Mouse (Mus musculus) heart, adult 8-10 months (tissue): ENCODE data around the gene Phtf2. TPM values are rescaled to one million over a fixed set of nuclear protein-coding genes. Genes with fewer than 3 reads are reported as not detected.

ENCODE experiments used
- total RNA-seq, 4 experiments: library from RNA; stranded (reverse); gene quantifications; 2 replicates each; pipeline ENCODE4 v1.2.4; 2022

The Phtf2 gene
- total RNA-seq, 4 experiments from 2014 or later = 66.3 to 72.5 (median 69.6) TPM

Other genes starting within 250 kb of the Phtf2 start
- gene Tmem60, start 67 bp upstream of the Phtf2 start, total RNA-seq = 10 to 100 TPM; 24.5 to 27.5 (median 25.7) TPM
- 10 to 100 TPM; 13.3 to 14.5 (median 14.2) TPM for gene Rsbn1l, start 74.3 kb upstream of the Phtf2 start, total RNA-seq
- 10 to 100 TPM; 27.1 to 32.0 (median 27.8) TPM for gene Ptpn12, start 173.8 kb upstream of the Phtf2 start, total RNA-seq